Mouse (Mus musculus): ENCODE results near the gene Rexo5. TPM values are rescaled to one million over a fixed set of nuclear protein-coding genes. Genes with fewer than 3 reads are reported as not detected.

Gene Rexo5
- 6.2 and 14.6 TPM in 2 replicates for polyA plus RNA-seq (2012; rRNA removed)
- 6.8 and 11.0 TPM in 2 replicates for polyA plus RNA-seq (2014; fragmentation: Nextera tagmentation; extraction: Ambion mirVana)

- Histone ChIP-seq H3K27me3 (ENCODE audit: control insufficient read depth, insufficient read depth, low read length) (no peaks in the 10 kb centered on the region), H3K9ac (replicated peaks) (peak within 1 kb of the TSS; percentile 78), H3K4me3 (ENCODE audit: insufficient read depth in 1 of 2, low read depth in 2 of 2, low read length in 2 of 2) (peak within 1 kb of the TSS; percentile 74 to 98), H3K4me2 (ENCODE audit: low read depth) (peak within 1 kb of the TSS; percentile 90), H3K27ac (peak within 1 kb of the TSS; percentile 64), H3K36me3 (replicated peaks; ENCODE audit: control insufficient read depth, insufficient read depth, low read depth) (peaks cover 14% of the 10 kb centered on the region), H3K4me1 (replicated peaks; ENCODE audit: control insufficient read depth in 2 of 2, insufficient read depth in 2 of 2, low read length in 1 of 2) (peaks cover 0 to 8% of the 10 kb centered on the region in 2 experiments; a peak in 2 of 4 replicates), H3K9me3 (ENCODE audit: control insufficient read depth, low read length) (no peaks in the 10 kb centered on the region)
- DNase-seq (ENCODE audit: low read depth in 3 of 3, low spot score in 3 of 3): peak; percentile 78 to 84 (median 78)
- peak; percentile 28; the same call in 1 of the 2 replicates for TF ChIP-seq EP300 (IDR thresholded peaks at IDR 0.05; ENCODE audit: low read depth)
- TF ChIP-seq CTCF (IDR thresholded peaks at IDR 0.05; ENCODE audit: low read depth): no peak
- under 1% methylated on average over 53 of the region's 53 CpGs for WGBS (ENCODE audit: insufficient replicate concordance)
- peak; percentile 96 for ATAC-seq (ENCODE audit: insufficient read depth)
These were observed at the start of gene Rexo5, which contains the start of gene Eri2 for GRCm38 (mm10) chr7:119793586-119794250. Rexo5 (plus strand) TSS chr7:119794006. Eri2 (minus strand) TSS chr7:119794058.

GRCm38 (mm10) chr7:119744321-119744720 is 49.5 kb upstream of the Rexo5 start:
- 0 out of 4 replicates have a peak overlapping the region, but pooled peaks of 1 of the 2 experiments have one; percentile 14 for H3K4me3 ChIP-seq (ENCODE audit: insufficient read depth in 1 of 2, low read depth in 2 of 2, low read length in 2 of 2)
- no peaks in the 10 kb centered on the region for H3K27me3 ChIP-seq (ENCODE audit: control insufficient read depth, insufficient read depth, low read length)
- TF ChIP-seq EP300 (IDR thresholded peaks at IDR 0.05; ENCODE audit: low read depth) (no peak), CTCF (IDR thresholded peaks at IDR 0.05; ENCODE audit: low read depth) (peak; percentile 33)
- WGBS (ENCODE audit: insufficient replicate concordance): 5% methylated on average over 33 of the region's 34 CpGs
- H3K4me2 ChIP-seq (ENCODE audit: low read depth): peak overlapping the region; percentile 39
- ATAC-seq (ENCODE audit: insufficient read depth): peak; percentile 43; the same call in 1 of the 2 replicates
- H3K9ac ChIP-seq (replicated peaks): no peak overlapping the region
- peak in 1 of 3 experiments; percentile 9 for DNase-seq (ENCODE audit: low read depth in 3 of 3, low spot score in 3 of 3)
- H3K4me1 ChIP-seq (replicated peaks; ENCODE audit: control insufficient read depth in 2 of 2, insufficient read depth in 2 of 2, low read length in 1 of 2): no peaks in the 10 kb centered on the region
- H3K9me3 ChIP-seq (ENCODE audit: control insufficient read depth, low read length): no peaks in the 10 kb centered on the region
- no peaks in the 10 kb centered on the region for H3K36me3 ChIP-seq (replicated peaks; ENCODE audit: control insufficient read depth, insufficient read depth, low read depth)
- H3K27ac ChIP-seq: no peak overlapping the region

GRCm38 (mm10) chr7:119745869-119746268 is 47.9 kb upstream of the Rexo5 start:
- no peak overlapping the region for H3K9ac ChIP-seq (replicated peaks)
- H3K4me2 ChIP-seq (ENCODE audit: low read depth): no peak overlapping the region
- no peak for ATAC-seq (ENCODE audit: insufficient read depth)
- H3K9me3 ChIP-seq (ENCODE audit: control insufficient read depth, low read length): no peaks in the 10 kb centered on the region
- DNase-seq (ENCODE audit: low read depth in 3 of 3, low spot score in 3 of 3): no peak
- H3K4me3 ChIP-seq (ENCODE audit: insufficient read depth in 1 of 2, low read depth in 2 of 2, low read length in 2 of 2): no peak overlapping the region
- 68% methylated on average over 1 of the region's 1 CpGs for WGBS (ENCODE audit: insufficient replicate concordance)
- no peak overlapping the region for H3K27ac ChIP-seq
- TF ChIP-seq EP300 (IDR thresholded peaks at IDR 0.05; ENCODE audit: low read depth): no peak
- no peak for TF ChIP-seq CTCF (IDR thresholded peaks at IDR 0.05; ENCODE audit: low read depth)
- no peaks in the 10 kb centered on the region for H3K27me3 ChIP-seq (ENCODE audit: control insufficient read depth, insufficient read depth, low read length)
- H3K4me1 ChIP-seq (replicated peaks; ENCODE audit: control insufficient read depth in 2 of 2, insufficient read depth in 2 of 2, low read length in 1 of 2): no peaks in the 10 kb centered on the region
- no peaks in the 10 kb centered on the region for H3K36me3 ChIP-seq (replicated peaks; ENCODE audit: control insufficient read depth, insufficient read depth, low read depth)

GRCm38 (mm10) chr7:119748761-119749160 is 45.0 kb upstream of the Rexo5 start:
- Histone ChIP-seq H3K27me3 (ENCODE audit: control insufficient read depth, insufficient read depth, low read length) (no peaks in the 10 kb centered on the region), H3K9me3 (ENCODE audit: control insufficient read depth, low read length) (no peaks in the 10 kb centered on the region), H3K4me2 (ENCODE audit: low read depth) (no peak overlapping the region), H3K4me1 (replicated peaks; ENCODE audit: control insufficient read depth in 2 of 2, insufficient read depth in 2 of 2, low read length in 1 of 2) (no peaks in the 10 kb centered on the region), H3K27ac (no peak overlapping the region), H3K4me3 (ENCODE audit: insufficient read depth in 1 of 2, low read depth in 2 of 2, low read length in 2 of 2) (no peak overlapping the region), H3K36me3 (replicated peaks; ENCODE audit: control insufficient read depth, insufficient read depth, low read depth) (no peaks in the 10 kb centered on the region), H3K9ac (replicated peaks) (no peak overlapping the region)
- TF ChIP-seq EP300 (IDR thresholded peaks at IDR 0.05; ENCODE audit: low read depth): no peak
- TF ChIP-seq CTCF (IDR thresholded peaks at IDR 0.05; ENCODE audit: low read depth): no peak
- DNase-seq (ENCODE audit: low read depth in 3 of 3, low spot score in 3 of 3) (peak in 1 of 3 experiments; percentile 7), ATAC-seq (ENCODE audit: insufficient read depth) (no peak)
- 55% methylated on average over 1 of the region's 2 CpGs for WGBS (ENCODE audit: insufficient replicate concordance)

GRCm38 (mm10) chr7:119749942-119750341 is 43.9 kb upstream of the Rexo5 start:
- TF ChIP-seq CTCF (IDR thresholded peaks at IDR 0.05; ENCODE audit: low read depth): no peak
- no peak for TF ChIP-seq EP300 (IDR thresholded peaks at IDR 0.05; ENCODE audit: low read depth)
- WGBS (ENCODE audit: insufficient replicate concordance): 30% methylated on average over 2 of the region's 2 CpGs
- DNase-seq (ENCODE audit: low read depth in 3 of 3, low spot score in 3 of 3) (no peak), ATAC-seq (ENCODE audit: insufficient read depth) (no peak)
- no peaks in the 10 kb centered on the region for H3K4me1 ChIP-seq (replicated peaks; ENCODE audit: control insufficient read depth in 2 of 2, insufficient read depth in 2 of 2, low read length in 1 of 2)
- no peaks in the 10 kb centered on the region for H3K27me3 ChIP-seq (ENCODE audit: control insufficient read depth, insufficient read depth, low read length)
- H3K9me3 ChIP-seq (ENCODE audit: control insufficient read depth, low read length): no peaks in the 10 kb centered on the region
- H3K27ac ChIP-seq: no peak overlapping the region
- H3K9ac ChIP-seq (replicated peaks): no peak overlapping the region
- no peak overlapping the region for H3K4me3 ChIP-seq (ENCODE audit: insufficient read depth in 1 of 2, low read depth in 2 of 2, low read length in 2 of 2)
- no peak overlapping the region for H3K4me2 ChIP-seq (ENCODE audit: low read depth)
- H3K36me3 ChIP-seq (replicated peaks; ENCODE audit: control insufficient read depth, insufficient read depth, low read depth): no peaks in the 10 kb centered on the region
